Mouse (Mus musculus) megakaryocyte, embryonic 14.5 days (primary cell): ENCODE data around the gene Scand1.

Source experiments
- FLI1 ChIP-seq: IDR thresholded peaks from 2 replicates; pipeline ENCODE4 v1.6.1; 2012; ENCODE audit warnings: low read length, inconsistent platforms, mixed read lengths
- GATA1 ChIP-seq: IDR thresholded peaks from 3 replicates; pipeline ENCODE4 v1.6.1; 2012; ENCODE audit warnings: mixed read lengths, low read length, inconsistent platforms, borderline replicate concordance

GRCm38 (mm10) chr2:156267636-156268035 is 44.9 kb downstream of the Scand1 start:
- no peak for TF ChIP-seq GATA1
- TF ChIP-seq FLI1, result no peak
